Mouse (Mus musculus): ENCODE results near the gene Gabrd.

Gene Gabrd

DNA sequence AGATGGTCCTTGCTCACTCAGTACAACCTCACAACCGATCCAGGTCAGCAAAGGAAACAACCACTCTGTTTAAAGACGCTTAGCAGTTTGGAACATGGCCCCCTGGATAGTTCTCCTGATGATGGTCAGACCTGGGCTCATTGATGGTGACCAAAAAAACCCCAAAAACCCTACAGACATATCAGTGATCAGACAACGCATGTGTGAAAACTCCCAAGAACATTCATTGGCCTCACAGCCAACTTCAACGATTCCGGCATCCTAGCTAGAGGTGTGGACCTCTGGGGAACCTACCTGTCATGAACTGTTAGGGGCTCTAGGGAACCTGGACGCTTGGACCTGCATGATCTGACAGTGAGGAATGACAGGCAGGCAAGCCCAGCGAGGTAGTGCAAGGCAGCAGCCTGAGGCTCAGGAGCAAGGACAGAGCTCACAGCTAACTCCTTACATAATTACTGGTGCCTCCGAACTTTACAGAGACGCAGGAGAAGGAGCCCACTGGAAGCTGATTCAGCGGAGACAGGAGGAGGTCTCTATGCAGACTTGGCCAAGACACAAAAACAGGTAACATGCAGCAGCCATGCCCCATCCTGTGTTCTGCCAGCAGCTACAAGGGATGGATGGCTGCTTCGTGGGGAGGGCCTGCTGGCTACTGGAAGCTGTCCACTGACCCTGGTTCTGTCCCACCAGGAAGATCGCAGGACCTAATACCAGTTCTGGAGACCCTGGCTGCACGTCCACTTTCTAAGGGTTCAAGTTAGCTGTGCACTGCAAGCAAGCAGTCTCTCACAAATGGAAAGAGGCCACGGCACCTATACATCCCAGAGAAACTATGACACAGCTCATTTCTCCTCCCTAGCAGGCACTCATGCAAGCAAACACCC lies 54.3 kb downstream of the Gabrd start:
- no peak for DNase-seq

DNA sequence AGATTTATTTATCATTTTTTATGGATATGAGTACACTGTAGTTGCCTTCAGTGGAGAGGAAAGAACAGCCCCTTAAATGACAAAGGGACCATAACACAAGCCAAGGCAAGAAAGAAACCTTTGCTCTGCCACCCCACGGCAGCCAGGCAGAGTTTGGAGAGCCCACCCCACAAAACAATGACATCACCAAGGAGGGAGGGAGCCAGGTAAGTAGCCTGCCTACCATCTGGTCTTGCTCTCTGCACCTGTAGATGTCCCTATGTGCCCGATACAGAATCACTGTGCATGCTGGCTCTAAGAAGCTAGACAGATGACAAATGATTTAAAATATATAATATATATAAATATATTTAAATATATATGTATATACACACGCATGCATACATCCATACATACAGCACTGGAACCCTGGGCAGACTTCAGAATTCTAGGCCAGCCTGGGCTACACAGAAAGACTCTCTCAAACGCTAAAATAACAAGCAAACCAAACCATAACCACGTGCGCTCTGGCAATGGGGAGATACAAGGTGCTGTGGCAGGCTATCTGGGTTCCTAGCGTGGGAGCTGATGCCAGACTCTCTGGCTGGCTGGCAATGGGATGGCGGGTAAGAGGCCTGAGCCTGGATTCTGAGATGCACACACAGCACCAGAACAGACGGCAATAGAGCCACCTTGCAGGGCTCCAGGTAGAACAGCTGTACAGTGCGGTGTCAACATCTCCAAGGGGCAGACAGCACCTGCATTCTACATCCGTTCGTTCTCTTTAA lies 61.4 kb downstream of the Gabrd start:
- no peak for DNase-seq

All from lung, postnatal 4 days (tissue).